Mouse (Mus musculus) limb, embryonic 14.5 days (tissue): ENCODE data around the gene Atg16l1. TPM values are rescaled to one million over a fixed set of nuclear protein-coding genes. Genes with fewer than 3 reads are reported as not detected.

Experiments used
- ATAC-seq: fragments of 200-750 bp; cut with Nextera tagmentation; 2 replicates; pipeline ENCODE4 v1.8.0; 2017; ENCODE audit warnings: low read depth, moderate number of reproducible peaks, moderate TSS enrichment; ENCODE audit not compliant: low FRiP score
- DNase-seq: peaks from one replicate; pipeline ENCODE4 v3.0.0-alpha.2; 2015; ENCODE audit warnings: low spot score
- H3K27ac ChIP-seq: fragments of 300-500 bp; sonication (generic); replicated peaks from 2 replicates; pipeline ENCODE4 v1.5.1; 2014; ENCODE audit warnings: low read depth, mild to moderate bottlenecking, low read length, moderate library complexity, mixed read lengths
- H3K27me3 ChIP-seq: fragments of 300-500 bp; sonication (generic); 2 replicates; pipeline ENCODE4 v1.6.1; 2014; ENCODE audit warnings: low read length, mixed read lengths; ENCODE audit not compliant: control insufficient read depth, insufficient read depth
- H3K36me3 ChIP-seq: fragments of 300-500 bp; sonication (generic); 2 replicates; pipeline ENCODE4 v1.6.1; 2014; ENCODE audit warnings: mild to moderate bottlenecking, low read length, moderate library complexity, mixed read lengths; ENCODE audit not compliant: control insufficient read depth, insufficient read depth
- H3K4me1 ChIP-seq: fragments of 300-500 bp; sonication (generic); 2 replicates; pipeline ENCODE4 v1.6.1; 2014; ENCODE audit warnings: antibody characterized with exemption, low read length, mixed read lengths; ENCODE audit not compliant: control insufficient read depth, insufficient read depth
- H3K4me2 ChIP-seq: fragments of 300-500 bp; sonication (generic); replicated peaks from 2 replicates; pipeline ENCODE4 v1.6.1; 2014; ENCODE audit warnings: low read depth, mild to moderate bottlenecking, low read length, moderate library complexity; ENCODE audit not compliant: severe bottlenecking
- H3K4me3 ChIP-seq: fragments of 300-500 bp; sonication (generic); replicated peaks from 2 replicates; pipeline ENCODE4 v1.5.1; 2014; ENCODE audit warnings: low read length
- H3K9ac ChIP-seq: fragments of 300-500 bp; sonication (generic); 2 replicates; pipeline ENCODE4 v1.6.1; 2014; ENCODE audit warnings: mild to moderate bottlenecking, low read depth, low read length, moderate library complexity; ENCODE audit not compliant: severe bottlenecking
- H3K9me3 ChIP-seq: fragments of 300-500 bp; sonication (generic); 2 replicates; pipeline ENCODE4 v1.6.1; 2016; ENCODE audit warnings: low read length; ENCODE audit not compliant: control insufficient read depth
- POLR2A ChIP-seq: fragments of 200-500 bp; IDR thresholded peaks from 2 replicates; pipeline ENCODE4 v1.8.0; 2012; ENCODE audit warnings: inconsistent platforms, mild to moderate bottlenecking, moderate library complexity, borderline replicate concordance; ENCODE audit not compliant: insufficient read depth, insufficient read length; ENCODE audit errors: extremely low read depth
- WGBS: fragments of 180-500 bp; shearing (Covaris S2); extraction: QIAGEN DNeasy Blood & Tissue Kit; methylation state at CpG from one replicate; pipeline ENCODE4 v1.1.7; 2014; 5-methylcytosine and 5-hydroxymethylcytosine counted together
- polyA plus RNA-seq, 2 experiments: library from polyadenylated mRNA; depleted of rRNA in 1 of 2; stranded (reverse) in 1 of 2; unstranded in 1 of 2; fragments of >200 nt; fragmentation: Nextera tagmentation in 1 of 2; extraction: Ambion mirVana in 1 of 2; gene quantifications; 2 replicates each; pipeline versions ENCODE4 v1.2.1 to v1.2.3; 2012 to 2014

Gene Atg16l1
- polyA plus RNA-seq, 2 experiments: 32.1 to 41.6 TPM

GRCm38 (mm10) chr1:87730271-87730670, 25.4 kb upstream of the Atg16l1 start:
- TF ChIP-seq POLR2A: no peak
- DNase-seq (no peak), ATAC-seq (no peak)
- Histone ChIP-seq H3K36me3 (no peaks in the 10 kb centered on the region), H3K27ac (no peak overlapping the region), H3K9me3 (no peaks in the 10 kb centered on the region), H3K27me3 (no peaks in the 10 kb centered on the region), H3K4me3 (no peak overlapping the region), H3K4me1 (no peaks in the 10 kb centered on the region), H3K9ac (no peak overlapping the region), H3K4me2 (no peak overlapping the region)
- 79% methylated on average over 7 of the region's 7 CpGs for WGBS

GRCm38 (mm10) chr1:87733212-87733611, 22.5 kb upstream of the Atg16l1 start:
- ATAC-seq: no peak
- Histone ChIP-seq H3K27ac (no peak overlapping the region), H3K4me2 (no peak overlapping the region), H3K4me1 (no peaks in the 10 kb centered on the region), H3K27me3 (no peaks in the 10 kb centered on the region), H3K36me3 (no peaks in the 10 kb centered on the region), H3K9ac (no peak overlapping the region), H3K9me3 (no peaks in the 10 kb centered on the region), H3K4me3 (no peak overlapping the region)
- WGBS: 87% methylated on average over 5 of the region's 5 CpGs
- TF ChIP-seq POLR2A: no peak
- no peak for DNase-seq

GRCm38 (mm10) chr1:87734153-87734552, 21.5 kb upstream of the Atg16l1 start:
- TF ChIP-seq POLR2A: no peak
- ATAC-seq (no peak), DNase-seq (no peak)
- H3K27me3 ChIP-seq: no peaks in the 10 kb centered on the region
- H3K4me1 ChIP-seq: no peaks in the 10 kb centered on the region
- no peaks in the 10 kb centered on the region for H3K9me3 ChIP-seq
- H3K36me3 ChIP-seq: no peaks in the 10 kb centered on the region
- no peak overlapping the region for H3K27ac ChIP-seq
- no peak overlapping the region for H3K4me3 ChIP-seq
- H3K9ac ChIP-seq: no peak overlapping the region
- WGBS: 79% methylated on average over 3 of the region's 3 CpGs
- no peak overlapping the region for H3K4me2 ChIP-seq

GRCm38 (mm10) chr1:87740584-87741290, 14.9 kb upstream of the Atg16l1 start:
- Histone ChIP-seq H3K9ac (no peak overlapping the region), H3K36me3 (no peaks in the 10 kb centered on the region), H3K4me1 (no peaks in the 10 kb centered on the region), H3K4me2 (no peak overlapping the region), H3K27ac (no peak overlapping the region), H3K9me3 (no peaks in the 10 kb centered on the region), H3K27me3 (no peaks in the 10 kb centered on the region), H3K4me3 (no peak overlapping the region)
- ATAC-seq (no peak), DNase-seq (no peak)
- TF ChIP-seq POLR2A: no peak
- WGBS: 73% methylated on average over 6 of the region's 6 CpGs

GRCm38 (mm10) chr1:87749360-87749973, 6.2 kb upstream of the Atg16l1 start:
- H3K36me3 ChIP-seq: no peaks in the 10 kb centered on the region
- no peak overlapping the region for H3K4me3 ChIP-seq
- H3K27me3 ChIP-seq: no peaks in the 10 kb centered on the region
- no peaks in the 10 kb centered on the region for H3K4me1 ChIP-seq
- no peak overlapping the region for H3K27ac ChIP-seq
- ATAC-seq (no peak), DNase-seq (no peak)
- H3K4me2 ChIP-seq: no peak overlapping the region
- H3K9ac ChIP-seq: no peak overlapping the region
- TF ChIP-seq POLR2A: no peak
- H3K9me3 ChIP-seq: no peaks in the 10 kb centered on the region
